Mouse (Mus musculus) gonadal fat pad, adult 2 months (tissue): ENCODE results near the gene Hpse2. TPM values are rescaled to one million over a fixed set of nuclear protein-coding genes. Genes with fewer than 3 reads are reported as not detected.

ENCODE experiments used
- DNase-seq: peaks from one replicate; pipeline ENCODE4 v3.0.0-alpha.2; 2012; ENCODE audit warnings: low read depth
- polyA plus RNA-seq: library from polyadenylated mRNA; depleted of rRNA; stranded (reverse); fragments of >200 nt; gene quantifications from 2 replicates; pipeline ENCODE4 v1.2.3, GENCODE M21; 2012

Hpse2 gene
- polyA plus RNA-seq, 1 experiment: 0.24 TPM

GRCm38 (mm10) chr19:43174812-43175211, 213.3 kb downstream of the Hpse2 start:
- no peak for DNase-seq

- DNase-seq: no peak
Measured at GRCm38 (mm10) chr19:43156085-43156484, 232.1 kb downstream of the Hpse2 start.

- DNase-seq: no peak
Measured at GRCm38 (mm10) chr19:43155582-43155981, 232.6 kb downstream of the Hpse2 start.

- no peak for DNase-seq
Measured at GRCm38 (mm10) chr19:43147901-43148300, 240.3 kb downstream of the Hpse2 start.

- DNase-seq: no peak
Measured at GRCm38 (mm10) chr19:43146820-43147219, 241.3 kb downstream of the Hpse2 start.

- DNase-seq: no peak
Measured at GRCm38 (mm10) chr19:43141646-43142045, 246.5 kb downstream of the Hpse2 start.

GRCm38 (mm10) chr19:43109796-43110195, 278.4 kb downstream of the Hpse2 start:
- no peak for DNase-seq

GRCm38 (mm10) chr19:43096915-43097314, 291.2 kb downstream of the Hpse2 start:
- DNase-seq: no peak

GRCm38 (mm10) chr19:43087216-43087615, 300.9 kb downstream of the Hpse2 start:
- no peak for DNase-seq

GRCm38 (mm10) chr19:43064155-43064554, 324.0 kb downstream of the Hpse2 start:
- no peak for DNase-seq

- DNase-seq: no peak
Measured at GRCm38 (mm10) chr19:43044506-43044905, 343.6 kb downstream of the Hpse2 start.

- no peak for DNase-seq
Measured at GRCm38 (mm10) chr19:43042721-43043120, 345.4 kb downstream of the Hpse2 start.

GRCm38 (mm10) chr19:43042211-43042610, 345.9 kb downstream of the Hpse2 start:
- no peak for DNase-seq

- DNase-seq: no peak
Measured at GRCm38 (mm10) chr19:43036381-43036780, 351.8 kb downstream of the Hpse2 start.

GRCm38 (mm10) chr19:43027305-43027704, 360.9 kb downstream of the Hpse2 start:
- no peak for DNase-seq

- no peak for DNase-seq
Measured at GRCm38 (mm10) chr19:43022611-43023173, 365.5 kb downstream of the Hpse2 start.

- no peak for DNase-seq
Measured at GRCm38 (mm10) chr19:43018792-43019191, 369.4 kb downstream of the Hpse2 start.

- no peak for DNase-seq
Measured at GRCm38 (mm10) chr19:42996406-42996805, 391.7 kb downstream of the Hpse2 start.

GRCm38 (mm10) chr19:42988833-42989232, 399.3 kb downstream of the Hpse2 start:
- no peak for DNase-seq

- no peak for DNase-seq
Measured at GRCm38 (mm10) chr19:42986315-42986701, 401.8 kb downstream of the Hpse2 start.

GRCm38 (mm10) chr19:42985372-42986314, 402.5 kb downstream of the Hpse2 start:
- no peak for DNase-seq

- DNase-seq: no peak
Measured at GRCm38 (mm10) chr19:42980537-42980936, 407.6 kb downstream of the Hpse2 start.

GRCm38 (mm10) chr19:42977938-42978337, 410.2 kb downstream of the Hpse2 start:
- DNase-seq: no peak
